Mouse (Mus musculus): ENCODE data around the gene Tubgcp2. TPM values are rescaled to one million over a fixed set of nuclear protein-coding genes. Genes with fewer than 3 reads are reported as not detected.

Tubgcp2 gene
- total and polyA plus RNA-seq, 3 experiments: 12.2 to 51.8 (median 33.9) TPM

DNA sequence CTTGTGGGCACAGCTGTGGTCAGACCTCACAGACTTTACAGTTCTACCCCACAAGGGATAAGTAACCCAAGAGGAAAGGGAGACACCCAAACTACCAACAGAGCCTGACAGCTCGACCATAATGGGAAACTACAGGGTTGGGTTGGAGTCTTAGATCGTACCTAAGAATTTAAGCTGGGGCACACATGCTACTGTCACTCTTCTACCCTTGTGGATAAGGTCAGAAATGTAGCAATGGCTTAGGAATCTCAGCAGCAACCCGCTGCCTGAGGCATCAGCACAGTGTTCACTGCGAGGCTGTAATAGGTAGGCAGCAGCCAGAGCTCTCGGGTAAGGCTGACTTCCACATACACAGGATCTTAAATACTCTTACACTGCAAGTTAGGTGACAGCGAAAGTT is 42.9 kb downstream of the Tubgcp2 start:
- Histone ChIP-seq H3K4me3 (ENCODE audit: low read depth, low read length) (no peak overlapping the region), H3K36me3 (replicated peaks) (peaks cover 50% of the 10 kb centered on the region), H3K9me3 (replicated peaks) (no peaks in the 10 kb centered on the region), H3K4me1 (ENCODE audit: insufficient read depth, low read depth, low read length) (peaks cover 10% of the 10 kb centered on the region), H3K27me3 (ENCODE audit: insufficient read depth, low read length) (peaks cover 6% of the 10 kb centered on the region)
- TF ChIP-seq TAL1 (conservative IDR thresholded peaks at IDR 0.05; ENCODE audit: low read depth, low read length): no peak
- no peak for TF ChIP-seq POLR2AphosphoS5 (IDR thresholded peaks at IDR 0.05; ENCODE audit: insufficient replicate concordance, low read depth, low read length)
- no peak for TF ChIP-seq GATA1 (IDR thresholded peaks at IDR 0.05; ENCODE audit: borderline replicate concordance, low read length)
- TF ChIP-seq CTCF (IDR thresholded peaks at IDR 0.05; ENCODE audit: low read depth, low read length): no peak
- TF ChIP-seq GATA2 (IDR thresholded peaks at IDR 0.05; ENCODE audit: borderline replicate concordance, low read depth, low read length): no peak
- ATAC-seq (ENCODE audit: extremely low read depth, insufficient number of reproducible peaks, low FRiP score, poor library complexity, severe bottlenecking): no peak
- no peak for DNase-seq (ENCODE audit: low spot score)

DNA sequence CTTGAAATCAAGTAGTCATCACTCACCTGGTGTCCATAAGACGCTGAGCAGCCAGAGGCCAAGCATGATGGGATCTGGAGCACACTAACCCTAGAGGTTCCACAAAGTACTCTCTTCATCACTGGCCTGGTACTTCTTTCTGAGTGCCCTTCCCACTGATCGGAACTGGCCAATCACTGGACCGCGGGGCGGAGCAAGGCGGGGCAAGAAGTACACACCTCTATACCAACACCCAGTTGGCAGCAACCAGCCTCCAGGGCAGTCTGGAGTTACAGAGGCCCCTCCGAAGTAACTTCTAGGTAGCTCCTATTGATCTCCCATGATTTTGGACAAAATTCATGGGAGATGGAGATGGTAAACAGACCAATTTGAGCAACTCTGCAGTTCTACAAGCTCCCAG is 44.1 kb downstream of the Tubgcp2 start, which contains the start of gene Adam8:
TSS of gene Adam8 (minus strand) at position 157 of the 400 bp plus-strand sequence.
- H3K9me3 ChIP-seq (replicated peaks): no peaks in the 10 kb centered on the region
- no peak for ATAC-seq (ENCODE audit: extremely low read depth, insufficient number of reproducible peaks, low FRiP score, poor library complexity, severe bottlenecking)
- no peak within 1 kb of the TSS for H3K4me3 ChIP-seq (ENCODE audit: low read depth, low read length)
- DNase-seq (ENCODE audit: low spot score): no peak
- peaks cover 8% of the 10 kb centered on the region for H3K27me3 ChIP-seq (ENCODE audit: insufficient read depth, low read length)
- peaks cover 14% of the 10 kb centered on the region for H3K4me1 ChIP-seq (ENCODE audit: insufficient read depth, low read depth, low read length)
- TF ChIP-seq GATA1 (IDR thresholded peaks at IDR 0.05; ENCODE audit: borderline replicate concordance, low read length) (no peak), TAL1 (conservative IDR thresholded peaks at IDR 0.05; ENCODE audit: low read depth, low read length) (no peak), GATA2 (IDR thresholded peaks at IDR 0.05; ENCODE audit: borderline replicate concordance, low read depth, low read length) (no peak), POLR2AphosphoS5 (IDR thresholded peaks at IDR 0.05; ENCODE audit: insufficient replicate concordance, low read depth, low read length) (no peak), CTCF (IDR thresholded peaks at IDR 0.05; ENCODE audit: low read depth, low read length) (no peak)
- H3K36me3 ChIP-seq (replicated peaks): peaks cover 39% of the 10 kb centered on the region

DNA sequence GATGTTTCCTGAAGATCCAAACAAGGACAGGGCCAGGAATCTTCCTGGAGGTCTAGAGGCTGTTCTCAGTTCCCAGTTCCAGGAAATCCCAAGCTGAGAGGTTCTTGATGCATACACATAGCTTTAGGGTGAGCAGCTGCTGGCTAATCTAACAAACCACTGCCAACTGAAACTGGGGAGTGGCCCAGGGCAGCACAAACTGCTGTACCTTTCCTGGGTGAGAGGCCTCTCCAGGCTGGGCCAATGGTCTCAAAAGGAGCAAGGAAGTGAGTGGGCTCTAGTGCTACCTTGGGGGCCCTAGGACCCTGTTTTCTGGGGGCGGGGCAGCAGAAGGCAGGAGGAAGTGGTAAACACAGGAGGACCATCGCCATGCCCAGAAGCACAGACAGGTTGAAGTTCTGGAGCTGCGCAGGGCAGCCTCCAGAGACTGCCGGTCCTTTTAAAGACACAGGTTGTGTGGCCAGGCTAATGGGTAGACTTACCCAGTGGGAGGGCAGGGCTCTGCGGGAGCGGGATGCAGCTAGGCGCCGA is 45.5 kb downstream of the Tubgcp2 start:
- Histone ChIP-seq H3K27me3 (ENCODE audit: insufficient read depth, low read length) (peaks cover 8% of the 10 kb centered on the region), H3K9me3 (replicated peaks) (no peaks in the 10 kb centered on the region), H3K36me3 (replicated peaks) (peaks cover 24% of the 10 kb centered on the region), H3K4me3 (ENCODE audit: low read depth, low read length) (no peak overlapping the region), H3K4me1 (ENCODE audit: insufficient read depth, low read depth, low read length) (peaks cover 14% of the 10 kb centered on the region)
- DNase-seq (ENCODE audit: low spot score): no peak
- no peak for ATAC-seq (ENCODE audit: extremely low read depth, insufficient number of reproducible peaks, low FRiP score, poor library complexity, severe bottlenecking)
- TF ChIP-seq GATA1 (IDR thresholded peaks at IDR 0.05; ENCODE audit: borderline replicate concordance, low read length) (no peak), CTCF (IDR thresholded peaks at IDR 0.05; ENCODE audit: low read depth, low read length) (no peak), TAL1 (conservative IDR thresholded peaks at IDR 0.05; ENCODE audit: low read depth, low read length) (no peak), GATA2 (IDR thresholded peaks at IDR 0.05; ENCODE audit: borderline replicate concordance, low read depth, low read length) (no peak), POLR2AphosphoS5 (IDR thresholded peaks at IDR 0.05; ENCODE audit: insufficient replicate concordance, low read depth, low read length) (no peak)

DNA sequence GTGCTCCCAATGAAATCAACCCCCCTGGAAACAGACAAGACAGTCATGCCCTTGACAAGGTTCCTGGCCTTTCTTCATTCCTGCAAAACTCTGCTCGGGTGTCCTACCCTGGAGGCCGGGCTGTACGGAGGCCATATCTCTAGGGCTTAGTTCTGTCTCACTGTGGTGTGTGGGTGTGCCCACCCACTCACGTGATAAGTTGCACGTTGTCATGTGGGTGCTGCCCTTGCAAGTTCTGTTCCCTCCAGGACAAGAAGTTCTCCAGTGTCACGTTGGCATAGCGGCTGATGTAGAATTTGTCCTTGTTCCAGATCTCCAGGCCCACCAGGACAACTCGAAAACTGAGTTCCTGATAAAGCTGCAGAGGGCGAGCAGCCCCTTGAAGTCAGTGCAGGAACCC is 48.2 kb downstream of the Tubgcp2 start:
- Histone ChIP-seq H3K4me3 (ENCODE audit: low read depth, low read length) (no peak overlapping the region), H3K27me3 (ENCODE audit: insufficient read depth, low read length) (peaks cover 8% of the 10 kb centered on the region), H3K9me3 (replicated peaks) (no peaks in the 10 kb centered on the region), H3K36me3 (replicated peaks) (no peaks in the 10 kb centered on the region), H3K4me1 (ENCODE audit: insufficient read depth, low read depth, low read length) (peaks cover 14% of the 10 kb centered on the region; the same call in 1 of the 2 replicates)
- ATAC-seq (ENCODE audit: extremely low read depth, insufficient number of reproducible peaks, low FRiP score, poor library complexity, severe bottlenecking) (no peak), DNase-seq (ENCODE audit: low spot score) (no peak)
- TF ChIP-seq TAL1 (conservative IDR thresholded peaks at IDR 0.05; ENCODE audit: low read depth, low read length): no peak
- TF ChIP-seq GATA2 (IDR thresholded peaks at IDR 0.05; ENCODE audit: borderline replicate concordance, low read depth, low read length): no peak
- TF ChIP-seq CTCF (IDR thresholded peaks at IDR 0.05; ENCODE audit: low read depth, low read length): no peak
- no peak for TF ChIP-seq POLR2AphosphoS5 (IDR thresholded peaks at IDR 0.05; ENCODE audit: insufficient replicate concordance, low read depth, low read length)
- TF ChIP-seq GATA1 (IDR thresholded peaks at IDR 0.05; ENCODE audit: borderline replicate concordance, low read length): no peak

DNA sequence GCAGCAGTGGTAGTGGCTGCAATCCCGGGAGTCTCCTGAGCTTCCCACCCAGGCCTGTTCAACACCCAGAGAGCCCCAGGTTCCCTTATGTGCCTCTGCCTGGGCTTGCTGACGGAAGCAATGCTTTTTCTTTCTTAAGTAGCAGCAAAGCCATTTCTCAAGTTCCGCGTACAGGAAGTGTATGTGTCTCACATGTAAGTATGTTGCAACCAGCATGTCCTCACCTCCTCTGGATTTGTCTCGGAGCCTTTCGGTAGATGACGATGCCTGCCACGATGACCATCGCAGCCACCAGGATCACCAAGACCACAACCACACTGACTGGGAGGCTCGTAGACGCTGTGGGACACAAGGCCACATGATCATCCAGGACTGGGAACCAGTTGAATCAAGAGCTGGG is 52.0 kb downstream of the Tubgcp2 start:
- ATAC-seq (ENCODE audit: extremely low read depth, insufficient number of reproducible peaks, low FRiP score, poor library complexity, severe bottlenecking) (no peak), DNase-seq (ENCODE audit: low spot score) (no peak)
- H3K4me1 ChIP-seq (ENCODE audit: insufficient read depth, low read depth, low read length): 0 out of 2 replicates have a peak, but pooled peaks cover 4% of the 10 kb centered on the region
- H3K4me3 ChIP-seq (ENCODE audit: low read depth, low read length): no peak overlapping the region
- no peaks in the 10 kb centered on the region for H3K36me3 ChIP-seq (replicated peaks)
- no peaks in the 10 kb centered on the region for H3K9me3 ChIP-seq (replicated peaks)
- TF ChIP-seq TAL1 (conservative IDR thresholded peaks at IDR 0.05; ENCODE audit: low read depth, low read length) (no peak), GATA2 (IDR thresholded peaks at IDR 0.05; ENCODE audit: borderline replicate concordance, low read depth, low read length) (no peak), POLR2AphosphoS5 (IDR thresholded peaks at IDR 0.05; ENCODE audit: insufficient replicate concordance, low read depth, low read length) (no peak), GATA1 (IDR thresholded peaks at IDR 0.05; ENCODE audit: borderline replicate concordance, low read length) (no peak), CTCF (IDR thresholded peaks at IDR 0.05; ENCODE audit: low read depth, low read length) (no peak)
- H3K27me3 ChIP-seq (ENCODE audit: insufficient read depth, low read length): peaks cover 10% of the 10 kb centered on the region; the same call in 1 of the 2 replicates

DNA sequence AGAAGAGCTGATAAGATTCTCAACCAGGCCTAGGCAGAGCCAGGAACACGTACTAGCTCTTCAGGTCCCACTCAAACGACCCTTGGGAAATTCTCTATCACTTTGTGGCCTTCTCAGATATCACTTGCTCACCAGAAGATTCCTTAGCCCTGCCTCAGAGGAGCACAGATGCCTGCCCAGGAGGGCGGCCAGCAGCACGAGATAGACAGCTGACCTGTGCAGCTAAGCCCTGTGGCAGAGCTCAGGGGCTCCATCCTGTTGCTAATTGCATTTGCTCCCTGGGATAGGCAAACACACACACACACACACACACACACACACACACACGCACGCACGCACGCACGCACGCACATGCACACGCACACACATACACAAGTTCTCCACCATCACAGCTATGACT is 54.4 kb downstream of the Tubgcp2 start:
- H3K4me1 ChIP-seq (ENCODE audit: insufficient read depth, low read depth, low read length): no peaks in the 10 kb centered on the region
- no peak for TF ChIP-seq POLR2AphosphoS5 (IDR thresholded peaks at IDR 0.05; ENCODE audit: insufficient replicate concordance, low read depth, low read length)
- TF ChIP-seq CTCF (IDR thresholded peaks at IDR 0.05; ENCODE audit: low read depth, low read length): no peak
- TF ChIP-seq TAL1 (conservative IDR thresholded peaks at IDR 0.05; ENCODE audit: low read depth, low read length): no peak
- no peak for TF ChIP-seq GATA1 (IDR thresholded peaks at IDR 0.05; ENCODE audit: borderline replicate concordance, low read length)
- no peak for TF ChIP-seq GATA2 (IDR thresholded peaks at IDR 0.05; ENCODE audit: borderline replicate concordance, low read depth, low read length)
- no peaks in the 10 kb centered on the region for H3K9me3 ChIP-seq (replicated peaks)
- DNase-seq (ENCODE audit: low spot score) (no peak), ATAC-seq (ENCODE audit: extremely low read depth, insufficient number of reproducible peaks, low FRiP score, poor library complexity, severe bottlenecking) (no peak)
- H3K4me3 ChIP-seq (ENCODE audit: low read depth, low read length): no peak overlapping the region
- no peaks in the 10 kb centered on the region for H3K36me3 ChIP-seq (replicated peaks)
- peaks cover 12% of the 10 kb centered on the region; the same call in 1 of the 2 replicates for H3K27me3 ChIP-seq (ENCODE audit: insufficient read depth, low read length)

All from G1E (cell line).